Mouse (Mus musculus) MEL (cell line): Measurements from ENCODE around the gene Trmu. TPM values are rescaled to one million over a fixed set of nuclear protein-coding genes. Genes with fewer than 3 reads are reported as not detected.

ENCODE experiments used
- DNase-seq: peaks from one replicate; pipeline ENCODE4 v3.0.0; 2011; ENCODE audit warnings: low read depth, low spot score
- H3K27ac ChIP-seq: 2 replicates; pipeline ENCODE4 v1.5.1; 2012; ENCODE audit warnings: low read depth, mild to moderate bottlenecking, control low read depth, low read length, moderate library complexity; ENCODE audit not compliant: control insufficient read depth
- H3K27me3 ChIP-seq, 2 experiments: fragments of 150-350 bp in 1 of 2; sonication (generic) in 1 of 2; 2 replicates each; pipeline ENCODE4 v1.6.1; 2012; ENCODE audit warnings: low read length in 2 of 2, mild to moderate bottlenecking in 2 of 2, improper control_type of control experiment in 1 of 2, moderate library complexity in 1 of 2; ENCODE audit not compliant: insufficient read depth in 2 of 2, control insufficient read depth in 1 of 2
- H3K36me3 ChIP-seq, 2 experiments: 2 replicates each; pipeline ENCODE4 v1.6.1; 2012 to 2014; ENCODE audit warnings: low read length in 2 of 2, improper control_type of control experiment in 1 of 2, inconsistent platforms in 1 of 2, mild to moderate bottlenecking in 1 of 2; ENCODE audit not compliant: insufficient read depth in 2 of 2, control insufficient read depth in 1 of 2
- H3K4me1 ChIP-seq, 2 experiments: fragments of 150-350 bp in 1 of 2; sonication (generic) in 1 of 2; 2 replicates each; pipeline ENCODE4 v1.6.1; 2012; ENCODE audit warnings: low read length in 2 of 2, improper control_type of control experiment in 1 of 2, mild to moderate bottlenecking in 1 of 2; ENCODE audit not compliant: insufficient read depth in 2 of 2, control insufficient read depth in 1 of 2
- H3K4me3 ChIP-seq, 2 experiments: fragments of 150-350 bp in 1 of 2; sonication (generic) in 1 of 2; 2 replicates each; pipeline ENCODE4 v1.5.1; 2012; ENCODE audit warnings: low read depth in 2 of 2, low read length in 2 of 2, mild to moderate bottlenecking in 2 of 2, moderate library complexity in 2 of 2, control low read depth in 1 of 2, improper control_type of control experiment in 1 of 2; ENCODE audit not compliant: control insufficient read depth in 1 of 2, insufficient read depth in 1 of 2
- H3K79me2 ChIP-seq: 2 replicates; pipeline ENCODE4 v1.6.1; 2012; ENCODE audit warnings: mild to moderate bottlenecking, low read length, moderate library complexity; ENCODE audit not compliant: control insufficient read depth, poor library complexity, insufficient read depth
- H3K9ac ChIP-seq: 2 replicates; pipeline ENCODE4 v1.6.1; 2012; ENCODE audit warnings: low read depth, mild to moderate bottlenecking, control low read depth, low read length, moderate library complexity; ENCODE audit not compliant: control insufficient read depth, poor library complexity, severe bottlenecking
- H3K9me3 ChIP-seq: fragments of 150-350 bp; sonication (generic); replicated peaks from 2 replicates; pipeline ENCODE4 v1.6.1; 2012; ENCODE audit warnings: mild to moderate bottlenecking, low read length, improper control_type of control experiment, moderate library complexity; ENCODE audit not compliant: insufficient read depth
- BHLHE40 ChIP-seq: IDR thresholded peaks from 2 replicates; pipeline ENCODE4 v1.6.1; 2012; ENCODE audit warnings: low read depth, mild to moderate bottlenecking, inconsistent platforms, low read length, improper control_type of control experiment, borderline replicate concordance
- CHD1 ChIP-seq: IDR thresholded peaks from 2 replicates; pipeline ENCODE4 v1.6.1; 2012; ENCODE audit warnings: low read depth, mild to moderate bottlenecking, inconsistent platforms, low read length, improper control_type of control experiment
- CHD2 ChIP-seq: IDR thresholded peaks from 2 replicates; pipeline ENCODE4 v1.6.1; 2011; ENCODE audit warnings: low read length, improper control_type of control experiment
- CTCF ChIP-seq, 3 experiments: IDR thresholded peaks in 2 of 3; conservative IDR thresholded peaks in 1 of 3; 2 replicates each; pipeline ENCODE4 v1.5.1; 2011 to 2012; ENCODE audit warnings: low read length in 3 of 3, low read depth in 2 of 3, mild to moderate bottlenecking in 2 of 3, improper control_type of control experiment in 1 of 3, inconsistent platforms in 1 of 3, mixed read lengths in 1 of 3, moderate library complexity in 1 of 3; ENCODE audit not compliant: control insufficient read depth in 1 of 3, insufficient read depth in 1 of 3, poor library complexity in 1 of 3, severe bottlenecking in 1 of 3
- E2F4 ChIP-seq: IDR thresholded peaks from 2 replicates; pipeline ENCODE4 v1.6.1; 2011; ENCODE audit warnings: low read depth, low read length, improper control_type of control experiment, borderline replicate concordance
- ELF1 ChIP-seq: IDR thresholded peaks from 2 replicates; pipeline ENCODE4 v1.6.1; 2014; ENCODE audit warnings: low read depth, mild to moderate bottlenecking, inconsistent platforms, low read length, improper control_type of control experiment, moderate library complexity
- EP300 ChIP-seq, 2 experiments: IDR thresholded peaks; 2 replicates each; pipeline ENCODE4 v1.6.1; 2011; ENCODE audit warnings: improper control_type of control experiment in 2 of 2, low read length in 2 of 2, low read depth in 1 of 2, mild to moderate bottlenecking in 1 of 2
- ETS1 ChIP-seq: IDR thresholded peaks from 2 replicates; pipeline ENCODE4 v1.6.1; 2012; ENCODE audit warnings: low read depth, mild to moderate bottlenecking, inconsistent platforms, low read length, improper control_type of control experiment, moderate library complexity
- GABPA ChIP-seq: IDR thresholded peaks from 2 replicates; pipeline ENCODE4 v1.6.1; 2012; ENCODE audit warnings: low read depth, mild to moderate bottlenecking, inconsistent platforms, low read length, improper control_type of control experiment, moderate library complexity
- GATA1 ChIP-seq: IDR thresholded peaks from 2 replicates; pipeline ENCODE4 v1.6.1; 2011; ENCODE audit warnings: low read depth, low read length, improper control_type of control experiment
- HCFC1 ChIP-seq: IDR thresholded peaks from 2 replicates; pipeline ENCODE4 v1.6.1; 2012; ENCODE audit warnings: low read depth, mild to moderate bottlenecking, inconsistent platforms, low read length, improper control_type of control experiment, moderate library complexity
- MAFK ChIP-seq: IDR thresholded peaks from 2 replicates; pipeline ENCODE4 v1.6.1; 2011; ENCODE audit warnings: low read depth, mild to moderate bottlenecking, low read length, improper control_type of control experiment, borderline replicate concordance
- MAX ChIP-seq: IDR thresholded peaks from 2 replicates; pipeline ENCODE4 v1.6.1; 2011; ENCODE audit warnings: low read length, improper control_type of control experiment
- MXI1 ChIP-seq: IDR thresholded peaks from 2 replicates; pipeline ENCODE4 v1.6.1; 2011; ENCODE audit warnings: mild to moderate bottlenecking, low read depth, low read length, improper control_type of control experiment
- MYB ChIP-seq: IDR thresholded peaks from 2 replicates; pipeline ENCODE4 v1.6.1; 2011; ENCODE audit warnings: mild to moderate bottlenecking, low read depth, low read length, improper control_type of control experiment
- MYC ChIP-seq: IDR thresholded peaks from 2 replicates; pipeline ENCODE4 v1.6.1; 2011; ENCODE audit warnings: low read depth, mild to moderate bottlenecking, low read length, improper control_type of control experiment, moderate library complexity
- NELFE ChIP-seq: IDR thresholded peaks from 2 replicates; pipeline ENCODE4 v1.6.1; 2011; ENCODE audit warnings: low read depth, low read length, improper control_type of control experiment
- NRF1 ChIP-seq: IDR thresholded peaks from 2 replicates; pipeline ENCODE4 v1.6.1; 2014; ENCODE audit warnings: low read depth, mild to moderate bottlenecking, inconsistent platforms, low read length, improper control_type of control experiment, moderate library complexity; ENCODE audit not compliant: poor library complexity, insufficient read depth, severe bottlenecking
- POLR2AphosphoS2 ChIP-seq: IDR thresholded peaks from 2 replicates; pipeline ENCODE4 v1.6.1; 2011; ENCODE audit warnings: low read length, improper control_type of control experiment
- RAD21 ChIP-seq: IDR thresholded peaks from 2 replicates; pipeline ENCODE4 v1.6.1; 2011; ENCODE audit warnings: mild to moderate bottlenecking, low read depth, low read length, improper control_type of control experiment
- SIN3A ChIP-seq: IDR thresholded peaks from 2 replicates; pipeline ENCODE4 v1.6.1; 2012; ENCODE audit warnings: low read length, improper control_type of control experiment, inconsistent platforms
- SMC3 ChIP-seq: IDR thresholded peaks from 2 replicates; pipeline ENCODE4 v1.6.1; 2011; ENCODE audit warnings: low read depth, low read length, improper control_type of control experiment
- TCF12 ChIP-seq: IDR thresholded peaks from 2 replicates; pipeline ENCODE4 v1.6.1; 2014; ENCODE audit warnings: low read depth, mild to moderate bottlenecking, inconsistent platforms, low read length, improper control_type of control experiment, moderate library complexity
- ZC3H11A ChIP-seq: IDR thresholded peaks from 2 replicates; pipeline ENCODE4 v1.6.1; 2012; ENCODE audit warnings: low read depth, mild to moderate bottlenecking, inconsistent platforms, low read length, improper control_type of control experiment
- ZMIZ1 ChIP-seq: IDR thresholded peaks from 2 replicates; pipeline ENCODE4 v1.6.1; 2012; ENCODE audit warnings: low read depth, mild to moderate bottlenecking, inconsistent platforms, low read length, improper control_type of control experiment, moderate library complexity
- ZNF384 ChIP-seq: IDR thresholded peaks from 2 replicates; pipeline ENCODE4 v1.6.1; 2012; ENCODE audit warnings: low read depth, mild to moderate bottlenecking, inconsistent platforms, low read length, improper control_type of control experiment
- polyA plus RNA-seq, 2 experiments: library from polyadenylated mRNA; stranded (reverse) in 1 of 2; unstranded in 1 of 2; fragments of >175 nt in 1 of 2; fragments of >200 nt in 1 of 2; gene quantifications; 2 replicates each; pipeline versions ENCODE4 v1.2.1 to v1.2.4; 2012; ENCODE audit warnings: low replicate concordance in 2 of 2, low read depth in 1 of 2; ENCODE audit not compliant: insufficient read length in 2 of 2, insufficient read depth in 1 of 2, missing spikeins in 1 of 2
- total RNA-seq: library from RNA; depleted of rRNA; stranded (reverse); fragments of 300-350 nt; gene quantifications from 2 replicates; pipeline ENCODE4 v1.2.3, GENCODE M21; 2012

Trmu gene
- total and polyA plus RNA-seq, 3 experiments: 21.9 to 22.2 TPM; not detected in 1

GRCm38 (mm10) chr15:85885606-85886005 lies 6.5 kb downstream of the Trmu start:
- Histone ChIP-seq H3K9me3 (no peaks in the 10 kb centered on the region), H3K4me1 (peaks cover 0 to 2% of the 10 kb centered on the region in 2 experiments; a peak in 2 of 4 replicates), H3K27ac (no peak overlapping the region), H3K36me3 (peaks cover 0 to 4% of the 10 kb centered on the region in 2 experiments; a peak in 2 of 4 replicates), H3K27me3 (no peaks in the 10 kb centered on the region), H3K4me3 (no peak overlapping the region), H3K79me2 (no peaks in the 10 kb centered on the region; the same call in 1 of the 2 replicates), H3K9ac (no peak overlapping the region)
- no peak for DNase-seq
- TF ChIP-seq NELFE (no peak), NRF1 (no peak), CHD1 (no peak), HCFC1 (no peak), CTCF (IDR thresholded peaks at IDR 0.05 in 2 of 3, conservative IDR thresholded peaks at IDR 0.05 in 1 of 3; ENCODE audit: control insufficient read depth in 1 of 3, insufficient read depth in 1 of 3, low read depth in 2 of 3, low read length in 3 of 3, poor library complexity in 1 of 3, severe bottlenecking in 1 of 3) (no peak), SMC3 (no peak), RAD21 (no peak), ZC3H11A (no peak), MAX (no peak), SIN3A (no peak)

DNA sequence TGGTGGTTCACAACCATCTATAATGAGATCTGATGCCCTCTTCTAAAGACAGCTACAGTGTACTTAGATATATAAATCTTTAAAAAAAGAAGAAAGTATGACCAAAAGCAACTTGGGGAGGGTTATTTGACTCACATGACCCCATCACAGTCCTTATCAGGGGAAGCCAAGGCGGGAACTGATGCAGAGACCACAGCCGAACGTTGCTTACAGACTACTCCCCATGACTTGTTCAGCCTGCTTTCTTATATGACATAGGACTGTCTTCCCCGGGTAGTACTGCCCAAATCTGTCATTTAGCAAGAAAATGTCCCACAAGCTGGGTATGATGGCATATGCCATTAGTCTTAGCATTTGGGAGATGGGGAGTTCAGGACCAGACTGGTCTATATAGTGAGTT lies 10.1 kb downstream of the Trmu start:
- no peaks in the 10 kb centered on the region for H3K27me3 ChIP-seq
- TF ChIP-seq HCFC1: no peak
- TF ChIP-seq TCF12: no peak
- no peak for TF ChIP-seq ZMIZ1
- no peak for TF ChIP-seq MAFK
- H3K9ac ChIP-seq: no peak overlapping the region
- peak; percentile 20 for DNase-seq
- no peaks in the 10 kb centered on the region; a peak in 2 of 4 replicates for H3K36me3 ChIP-seq
- no peaks in the 10 kb centered on the region for H3K9me3 ChIP-seq
- no peak overlapping the region for H3K4me3 ChIP-seq
- no peak overlapping the region for H3K27ac ChIP-seq
- no peaks in the 10 kb centered on the region for H3K4me1 ChIP-seq
- no peaks in the 10 kb centered on the region for H3K79me2 ChIP-seq

GRCm38 (mm10) chr15:85891971-85892370 lies 12.9 kb downstream of the Trmu start:
- Histone ChIP-seq H3K9ac (no peak overlapping the region), H3K79me2 (no peaks in the 10 kb centered on the region), H3K27ac (no peak overlapping the region), H3K4me1 (no peaks in the 10 kb centered on the region), H3K36me3 (no peaks in the 10 kb centered on the region; a peak in 1 of 4 replicates), H3K9me3 (no peaks in the 10 kb centered on the region), H3K27me3 (no peaks in the 10 kb centered on the region), H3K4me3 (no peak overlapping the region)
- DNase-seq: no peak
- no peak for TF ChIP-seq MAX
- no peak for TF ChIP-seq CHD2
- no peak for TF ChIP-seq NELFE
- no peak for TF ChIP-seq EP300 (IDR thresholded peaks at IDR 0.05; ENCODE audit: low read depth in 1 of 2, low read length in 2 of 2)
- no peak for TF ChIP-seq ZMIZ1
- TF ChIP-seq MXI1: no peak
- no peak for TF ChIP-seq POLR2AphosphoS2
- no peak for TF ChIP-seq GABPA
- no peak for TF ChIP-seq ZNF384
- TF ChIP-seq MYC: no peak
- no peak for TF ChIP-seq BHLHE40
- TF ChIP-seq SMC3: no peak
- no peak for TF ChIP-seq MYB
- no peak for TF ChIP-seq E2F4
- TF ChIP-seq NRF1: no peak
- TF ChIP-seq ETS1: no peak
- TF ChIP-seq ELF1: no peak
- no peak for TF ChIP-seq GATA1
- TF ChIP-seq, all 39 proteins: peak for 0
